Comparison of ENCODE assay signal across 8 mouse cellular contexts in genomic region chr9:53402291-53402711, GRCm38 (mm10). TPM values are rescaled to one million over a fixed set of nuclear protein-coding genes. Genes with fewer than 3 reads are reported as not detected.
DNase-seq lines count a peak whose midpoint lies in the region; ATAC-seq and TF ChIP-seq lines count a peak whose summit lies in the region.

TSS of gene 4930550C14Rik (plus strand) at chr9:53402325.

- 22% methylated on average over 11 of the region's 11 CpGs for WGBS in lung, embryonic 15.5 days
- WGBS in small intestine, adult 2 months: 6% methylated on average over 11 of the region's 11 CpGs

- no peak for TF ChIP-seq CTCF in small intestine, adult 2 months (IDR thresholded peaks at IDR 0.05; ENCODE audit: extremely low read depth, insufficient read length, insufficient replicate concordance, low read depth, low read length)

- 0 out of 2 replicates have a peak within 1 kb of the TSS, but pooled peaks have one; percentile 11 for H3K4me3 ChIP-seq in lung, embryonic 15.5 days
- peak within 1 kb of the TSS; percentile 36 for H3K4me3 ChIP-seq in small intestine, adult 2 months (ENCODE audit: low read depth, low read length)

- no peaks in the 10 kb centered on the region for H3K9me3 ChIP-seq in lung, embryonic 15.5 days

- peak within 1 kb of the TSS; percentile 45 for H3K4me2 ChIP-seq in lung, embryonic 15.5 days

- ATAC-seq in lung, embryonic 15.5 days (ENCODE audit: borderline replicate concordance, extremely low read depth, low FRiP score, low TSS enrichment): no peak

- H3K27me3 ChIP-seq in lung, embryonic 15.5 days: no peaks in the 10 kb centered on the region
- H3K27me3 ChIP-seq in small intestine, adult 2 months (ENCODE audit: control insufficient read depth, insufficient read depth, low read length): no peaks in the 10 kb centered on the region

- DNase-seq in MN1 (ENCODE audit: low spot score): peak; percentile 80
- peak; percentile 11 to 14 for DNase-seq in adrenal gland, postnatal 4 days (ENCODE audit: low spot score in 2 of 2)
- DNase-seq in heart, adult 9 months (ENCODE audit: low spot score in 2 of 2): peak; percentile 18 to 46
- peak; percentile 52 to 55 for DNase-seq in kidney, adult 8-10 months
- DNase-seq in spleen, adult 18-20 months: no peak
- no peak for DNase-seq in natural killer cell, adult 2 months (ENCODE audit: low spot score in 2 of 2)

- peak within 1 kb of the TSS; percentile 49 for H3K27ac ChIP-seq in lung, embryonic 15.5 days
- H3K27ac ChIP-seq in small intestine, adult 2 months (ENCODE audit: insufficient read depth, low read depth, low read length): peak within 1 kb of the TSS; percentile 20

- peaks cover 12% of the 10 kb centered on the region; the same call in 1 of the 2 replicates for H3K36me3 ChIP-seq in lung, embryonic 15.5 days
- H3K36me3 ChIP-seq in small intestine, adult 2 months (ENCODE audit: control insufficient read depth, insufficient read depth, low read length): peaks cover 6% of the 10 kb centered on the region

- no peak for TF ChIP-seq POLR2A in small intestine, adult 2 months (IDR thresholded peaks at IDR 0.05; ENCODE audit: low read depth, low read length)

- H3K9ac ChIP-seq in lung, embryonic 15.5 days: no peak within 1 kb of the TSS

- H3K4me1 ChIP-seq in lung, embryonic 15.5 days: peaks cover 24% of the 10 kb centered on the region
- peaks cover 7% of the 10 kb centered on the region; the same call in 1 of the 2 replicates for H3K4me1 ChIP-seq in small intestine, adult 2 months (ENCODE audit: control insufficient read depth, insufficient read depth, insufficient read length, low read length)

RNA-seq across cellular contexts. Expression of gene 4930550C14Rik, which starts in this region (rescaled TPM):
- total RNA-seq in adrenal gland, postnatal 4 days (2021): 1 to 10 TPM; 1.9 to 2.3 TPM
- 1.7 and 1.9 TPM in 2 replicates for polyA plus RNA-seq in lung, embryonic 15.5 days (2015; fragmentation: Nextera tagmentation; extraction: Ambion mirVana)
- not detected in 2 replicates for polyA plus RNA-seq in small intestine, adult 2 months (2012; rRNA removed)

Comparison
In these comparisons a context has a peak if more than half of its experiments do, and no peak if none do; other contexts are left out.
1. DNase-seq: peak in MN1 (single experiment), adrenal gland, postnatal 4 days (2 of 2), heart, adult 9 months (2 of 2) and kidney, adult 8-10 months (2 of 2); none in spleen, adult 18-20 months (0 of 2) and natural killer cell, adult 2 months (0 of 2).